Mouse (Mus musculus) cerebellum, adult 8-10 months (tissue): ENCODE measurements around the gene Slc12a6.

ENCODE experiments used
- DNase-seq: peaks from one replicate; pipeline ENCODE4 v3.0.0; 2022

The Slc12a6 gene

GRCm38 (mm10) chr2:112396649-112397048 is 131.0 kb downstream of the Slc12a6 start:
- DNase-seq, result no peak

- no peak for DNase-seq
Observed at GRCm38 (mm10) chr2:112407030-112407429, 141.4 kb downstream of the Slc12a6 start.
